Mouse (Mus musculus) liver, embryonic 15.5 days (tissue): Measurements from ENCODE around the gene Tmem151b. TPM values are rescaled to one million over a fixed set of nuclear protein-coding genes. Genes with fewer than 3 reads are reported as not detected.
A peak's percentile ranks its signal among the peaks of the same experiment; 100 is the strongest.

ENCODE experiments used
- ATAC-seq: fragments of 200-750 bp; cut with Nextera tagmentation; 2 replicates; pipeline ENCODE4 v1.8.0; 2017; ENCODE audit warnings: moderate number of reproducible peaks, mild to moderate bottlenecking, moderate library complexity; ENCODE audit not compliant: insufficient read depth
- H3K27ac ChIP-seq: fragments of 300-500 bp; sonication (generic); replicated peaks from 2 replicates; pipeline ENCODE4 v1.5.1; 2015; ENCODE audit warnings: mild to moderate bottlenecking, inconsistent platforms
- H3K27me3 ChIP-seq: fragments of 300-500 bp; sonication (generic); 2 replicates; pipeline ENCODE4 v1.6.1; 2015; ENCODE audit warnings: mild to moderate bottlenecking, inconsistent platforms
- H3K36me3 ChIP-seq: fragments of 300-500 bp; sonication (generic); replicated peaks from 2 replicates; pipeline ENCODE4 v1.6.1; 2015; ENCODE audit warnings: moderate library complexity, mild to moderate bottlenecking, inconsistent platforms
- H3K4me1 ChIP-seq: fragments of 300-500 bp; sonication (generic); replicated peaks from 2 replicates; pipeline ENCODE4 v1.6.1; 2015; ENCODE audit warnings: inconsistent platforms
- H3K4me2 ChIP-seq: fragments of 300-500 bp; sonication (generic); 2 replicates; pipeline ENCODE4 v1.6.1; 2015; ENCODE audit warnings: moderate library complexity, mild to moderate bottlenecking, inconsistent platforms
- H3K4me3 ChIP-seq: fragments of 300-500 bp; sonication (generic); replicated peaks from 2 replicates; pipeline ENCODE4 v1.5.1; 2015; ENCODE audit warnings: mild to moderate bottlenecking, inconsistent platforms
- H3K9ac ChIP-seq: fragments of 300-500 bp; sonication (generic); 2 replicates; pipeline ENCODE4 v1.6.1; 2015; ENCODE audit warnings: moderate library complexity, mild to moderate bottlenecking, inconsistent platforms
- H3K9me3 ChIP-seq: fragments of 300-500 bp; sonication (generic); replicated peaks from 2 replicates; pipeline ENCODE4 v1.6.1; 2016; ENCODE audit warnings: inconsistent platforms
- WGBS: fragments of 180-500 bp; shearing (Covaris S2); methylation state at CpG from one replicate; pipeline ENCODE4 v1.1.7; 2015; ENCODE audit warnings: mixed read lengths; ENCODE audit not compliant: insufficient replicate concordance; 5-methylcytosine and 5-hydroxymethylcytosine counted together
- polyA plus RNA-seq: library from polyadenylated mRNA; unstranded; fragments of >200 nt; fragmentation: Nextera tagmentation; extraction: Ambion mirVana; gene quantifications from 2 replicates; pipeline ENCODE4 v1.2.1, GENCODE M21; 2015

Tmem151b gene
- polyA plus RNA-seq, result 0.07 and 0.10 TPM in 2 replicates

- Histone ChIP-seq H3K4me3 (peak within 1 kb of the TSS; percentile 47), H3K4me1 (peaks cover 12% of the 10 kb centered on the region), H3K27me3 (peaks cover 92% of the 10 kb centered on the region), H3K4me2 (peak within 1 kb of the TSS; percentile 71), H3K9ac (no peak within 1 kb of the TSS), H3K36me3 (no peaks in the 10 kb centered on the region), H3K9me3 (no peaks in the 10 kb centered on the region), H3K27ac (no peak within 1 kb of the TSS)
- under 1% methylated on average over 24 of the region's 29 CpGs for WGBS
- no peak for ATAC-seq
Measured at GRCm38 (mm10) chr17:45549617-45550181, at the start of gene Tmem151b. Gene Tmem151b, minus strand, starts transcription at chr17:45549677.

- Histone ChIP-seq H3K4me3 (peak overlapping the region; percentile 45), H3K9me3 (no peaks in the 10 kb centered on the region), H3K4me1 (peaks cover 83% of the 10 kb centered on the region), H3K9ac (peak overlapping the region; percentile 41; the same call in 1 of the 2 replicates), H3K27ac (peak overlapping the region; percentile 42), H3K4me2 (peak overlapping the region; percentile 74), H3K36me3 (no peaks in the 10 kb centered on the region), H3K27me3 (peaks cover 9% of the 10 kb centered on the region; the same call in 1 of the 2 replicates)
- 38% methylated on average over 3 of the region's 3 CpGs for WGBS
- ATAC-seq, result no peak
Measured at GRCm38 (mm10) chr17:45598891-45599290, 49.4 kb upstream of the Tmem151b start.

GRCm38 (mm10) chr17:45598376-45598775 lies 48.9 kb upstream of the Tmem151b start:
- H3K4me3 ChIP-seq, result no peak overlapping the region
- no peak overlapping the region for H3K4me2 ChIP-seq
- H3K9me3 ChIP-seq, result no peaks in the 10 kb centered on the region
- ATAC-seq, result no peak
- WGBS, result 76% methylated on average over 2 of the region's 2 CpGs
- peaks cover 9% of the 10 kb centered on the region; the same call in 1 of the 2 replicates for H3K27me3 ChIP-seq
- H3K27ac ChIP-seq, result peak overlapping the region; percentile 35; the same call in 1 of the 2 replicates
- H3K36me3 ChIP-seq, result no peaks in the 10 kb centered on the region
- peaks cover 87% of the 10 kb centered on the region for H3K4me1 ChIP-seq
- H3K9ac ChIP-seq, result no peak overlapping the region

- Histone ChIP-seq H3K4me2 (no peak overlapping the region), H3K27me3 (peaks cover 9% of the 10 kb centered on the region; the same call in 1 of the 2 replicates), H3K4me3 (no peak overlapping the region), H3K36me3 (no peaks in the 10 kb centered on the region), H3K4me1 (peaks cover 93% of the 10 kb centered on the region), H3K27ac (peak overlapping the region; percentile 19; the same call in 1 of the 2 replicates), H3K9ac (no peak overlapping the region), H3K9me3 (no peaks in the 10 kb centered on the region)
- no peak for ATAC-seq
- WGBS, result 18% methylated on average over 3 of the region's 3 CpGs
Measured at GRCm38 (mm10) chr17:45597787-45598186, 48.3 kb upstream of the Tmem151b start.

- peaks cover 97% of the 10 kb centered on the region for H3K4me1 ChIP-seq
- H3K4me3 ChIP-seq, result no peak overlapping the region
- H3K4me2 ChIP-seq, result no peak overlapping the region
- H3K27ac ChIP-seq, result peak overlapping the region; percentile 94
- peaks cover 5% of the 10 kb centered on the region; the same call in 1 of the 2 replicates for H3K27me3 ChIP-seq
- H3K36me3 ChIP-seq, result peaks cover 5% of the 10 kb centered on the region; the same call in 1 of the 2 replicates
- H3K9ac ChIP-seq, result no peak overlapping the region
- 39% methylated on average over 11 of the region's 11 CpGs for WGBS
- no peak for ATAC-seq
- no peaks in the 10 kb centered on the region for H3K9me3 ChIP-seq
Measured at GRCm38 (mm10) chr17:45596631-45597396, 47.3 kb upstream of the Tmem151b start.

GRCm38 (mm10) chr17:45595736-45596390 lies 46.4 kb upstream of the Tmem151b start:
- H3K27me3 ChIP-seq, result no peaks in the 10 kb centered on the region
- ATAC-seq, result no peak
- peaks cover 97% of the 10 kb centered on the region for H3K4me1 ChIP-seq
- peak overlapping the region; percentile 96 for H3K4me2 ChIP-seq
- peak overlapping the region; percentile 78 for H3K4me3 ChIP-seq
- H3K36me3 ChIP-seq, result peaks cover 14% of the 10 kb centered on the region
- WGBS, result 14% methylated on average over 23 of the region's 23 CpGs
- H3K9ac ChIP-seq, result peak overlapping the region; percentile 76
- H3K9me3 ChIP-seq, result no peaks in the 10 kb centered on the region
- H3K27ac ChIP-seq, result peak overlapping the region; percentile 94

- peak overlapping the region; percentile 78 for H3K4me3 ChIP-seq
- peak overlapping the region; percentile 96 for H3K4me2 ChIP-seq
- WGBS, result under 1% methylated on average over 58 of the region's 58 CpGs
- H3K36me3 ChIP-seq, result peaks cover 22% of the 10 kb centered on the region
- H3K27me3 ChIP-seq, result no peaks in the 10 kb centered on the region
- ATAC-seq, result peak; percentile 51
- H3K9me3 ChIP-seq, result no peaks in the 10 kb centered on the region
- H3K27ac ChIP-seq, result peak overlapping the region; percentile 94
- peak overlapping the region; percentile 76 for H3K9ac ChIP-seq
- peaks cover 96% of the 10 kb centered on the region for H3K4me1 ChIP-seq
Measured at GRCm38 (mm10) chr17:45594881-45595735, 45.6 kb upstream of the Tmem151b start.

GRCm38 (mm10) chr17:45594195-45594594 lies 44.7 kb upstream of the Tmem151b start:
- H3K9ac ChIP-seq, result peak overlapping the region; percentile 76
- no peaks in the 10 kb centered on the region for H3K9me3 ChIP-seq
- 18% methylated on average over 8 of the region's 8 CpGs for WGBS

GRCm38 (mm10) chr17:45593479-45593878 lies 44.0 kb upstream of the Tmem151b start:
- Histone ChIP-seq H3K9ac (peak overlapping the region; percentile 76), H3K27me3 (no peaks in the 10 kb centered on the region), H3K4me1 (peaks cover 90% of the 10 kb centered on the region), H3K36me3 (peaks cover 38% of the 10 kb centered on the region), H3K4me3 (peak overlapping the region; percentile 78), H3K4me2 (peak overlapping the region; percentile 96), H3K27ac (peak overlapping the region; percentile 94), H3K9me3 (no peaks in the 10 kb centered on the region)
- peak; percentile 83 for ATAC-seq
- 11% methylated on average over 8 of the region's 8 CpGs for WGBS

More at GRCm38 (mm10) chr17:45594195-45594594, 44.7 kb upstream of the Tmem151b start:
- Histone ChIP-seq H3K4me3 (peak overlapping the region; percentile 78), H3K4me2 (peak overlapping the region; percentile 96), H3K4me1 (peaks cover 94% of the 10 kb centered on the region), H3K27ac (peak overlapping the region; percentile 94), H3K36me3 (peaks cover 31% of the 10 kb centered on the region), H3K27me3 (no peaks in the 10 kb centered on the region)
- 0 out of 2 replicates have a peak, but pooled peaks have one; percentile 13 for ATAC-seq
